Mouse (Mus musculus): ENCODE results near the gene Map3k9. TPM values are rescaled to one million over a fixed set of nuclear protein-coding genes. Genes with fewer than 3 reads are reported as not detected.

Map3k9 gene
- polyA plus RNA-seq (2016; fragmentation: Nextera tagmentation; extraction: Ambion mirVana), result 7.8 and 7.9 TPM in 2 replicates

DNA sequence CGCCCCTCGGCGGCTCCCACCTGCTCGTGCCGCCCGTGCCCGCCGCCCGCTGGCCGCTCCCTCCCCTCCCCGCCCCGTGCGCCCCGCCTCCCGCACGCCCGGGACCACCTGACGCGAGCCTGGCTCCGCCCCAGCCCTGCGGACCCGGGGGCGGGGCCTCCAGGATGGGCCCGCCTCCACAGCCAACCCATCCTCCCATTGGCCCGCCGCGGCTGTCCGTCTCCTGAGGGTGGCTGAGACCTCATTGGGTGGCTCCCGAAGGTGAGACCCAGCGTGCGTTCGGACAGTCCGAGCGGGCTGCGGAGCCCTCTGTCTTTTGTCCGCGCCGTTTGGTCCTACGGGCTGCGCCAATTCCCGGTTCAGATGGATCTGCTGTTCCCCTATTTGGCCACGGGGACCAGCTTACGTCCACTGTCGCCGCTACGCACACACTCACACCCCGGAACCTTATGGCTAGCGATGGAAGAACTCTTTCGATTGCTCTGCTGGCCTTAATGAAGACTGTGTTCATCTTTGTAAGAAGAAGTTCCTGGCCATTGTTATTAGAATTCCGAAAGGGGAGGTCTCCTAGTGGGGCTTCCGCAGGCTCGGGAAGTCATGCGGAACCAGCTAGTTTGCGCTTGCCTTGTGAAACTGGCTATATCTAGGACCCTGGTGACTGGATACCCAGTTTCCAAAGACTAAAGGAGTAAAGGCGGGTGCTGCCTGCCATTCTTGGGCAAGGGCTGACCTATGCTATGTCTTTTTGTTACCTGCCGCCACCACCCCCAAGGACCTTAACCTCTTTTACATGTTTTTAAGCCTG lies at the start of gene Map3k9:
Map3k9 (minus strand) TSS at position 71 of the 805 bp plus-strand sequence.
- peak within 1 kb of the TSS; percentile 46; the same call in 1 of the 2 replicates for H3K27ac ChIP-seq
- peak; percentile 96 for ATAC-seq (ENCODE audit: low FRiP score, low read depth)
- no peaks in the 10 kb centered on the region for H3K9me3 ChIP-seq
- H3K4me1 ChIP-seq, result peaks cover 18% of the 10 kb centered on the region; the same call in 1 of the 2 replicates
- peaks cover 16% of the 10 kb centered on the region for H3K27me3 ChIP-seq (replicated peaks)
- H3K4me3 ChIP-seq, result peak within 1 kb of the TSS; percentile 60
- WGBS, result under 1% methylated on average over 49 of the region's 56 CpGs
- H3K9ac ChIP-seq, result peak within 1 kb of the TSS; percentile 83
- no peaks in the 10 kb centered on the region for H3K36me3 ChIP-seq
- peak within 1 kb of the TSS; percentile 72 for H3K4me2 ChIP-seq (replicated peaks)

DNA sequence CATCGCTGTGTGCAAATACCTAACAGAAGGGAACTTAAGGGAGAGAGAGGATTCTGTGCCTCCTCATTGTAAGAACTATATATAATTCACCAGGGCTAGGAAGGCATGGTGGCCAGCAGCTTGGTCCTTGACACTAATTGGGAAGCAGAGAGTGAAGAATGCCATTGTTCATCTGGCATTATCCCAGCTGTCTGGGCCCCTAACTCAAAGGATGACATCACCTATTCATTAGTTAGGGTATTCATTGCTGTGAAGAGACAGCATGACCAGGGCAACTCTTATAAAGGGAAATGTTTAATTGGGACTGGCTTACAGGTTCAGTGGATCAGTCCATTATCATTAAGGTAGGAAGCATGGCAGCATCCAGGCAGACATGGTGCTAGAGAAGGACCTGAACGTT lies 47.4 kb upstream of the Map3k9 start:
- 67% methylated on average over 2 of the region's 2 CpGs for WGBS
- no peak overlapping the region for H3K4me3 ChIP-seq
- H3K9me3 ChIP-seq, result no peaks in the 10 kb centered on the region
- no peak for ATAC-seq (ENCODE audit: low FRiP score, low read depth)
- no peak overlapping the region for H3K4me2 ChIP-seq (replicated peaks)
- no peak overlapping the region for H3K27ac ChIP-seq
- H3K9ac ChIP-seq, result no peak overlapping the region
- H3K4me1 ChIP-seq, result no peaks in the 10 kb centered on the region
- H3K27me3 ChIP-seq (replicated peaks), result no peaks in the 10 kb centered on the region
- no peaks in the 10 kb centered on the region for H3K36me3 ChIP-seq

DNA sequence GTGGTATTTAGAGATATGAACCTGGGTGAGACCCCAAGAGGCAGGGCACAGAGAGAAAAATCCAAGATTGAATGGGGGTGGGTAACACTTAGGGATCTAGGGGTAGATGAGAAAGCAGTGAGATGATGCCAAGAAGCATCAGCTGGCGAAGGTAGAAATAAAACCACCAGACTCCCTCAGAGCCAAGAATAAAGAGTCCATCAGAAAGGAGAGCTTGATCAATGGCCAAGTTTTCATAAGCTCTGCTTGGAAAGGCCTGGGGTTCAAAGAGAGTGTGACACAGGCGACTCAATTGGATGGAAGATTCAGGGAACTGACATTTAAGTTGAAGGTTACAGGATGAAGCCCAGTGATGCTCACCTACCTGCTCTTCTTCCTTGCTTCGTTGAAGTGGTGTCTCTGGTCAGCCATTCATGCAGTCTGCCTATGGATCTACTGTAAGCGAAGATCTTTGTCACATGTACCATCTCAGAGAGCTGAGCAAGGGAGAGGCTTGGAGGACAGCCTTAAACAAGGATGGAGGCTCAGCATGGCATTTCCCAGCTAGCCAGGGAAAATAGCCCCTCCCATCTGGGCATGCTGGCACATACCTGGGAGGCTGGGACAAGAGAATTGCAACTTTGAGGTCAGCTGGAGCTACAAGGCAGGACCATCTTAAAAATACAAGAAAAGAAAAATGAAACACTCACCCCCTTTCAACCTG lies 42.0 kb upstream of the Map3k9 start:
- Histone ChIP-seq H3K27me3 (replicated peaks) (no peaks in the 10 kb centered on the region), H3K27ac (no peak overlapping the region), H3K9ac (no peak overlapping the region), H3K4me3 (no peak overlapping the region), H3K4me1 (no peaks in the 10 kb centered on the region), H3K9me3 (no peaks in the 10 kb centered on the region), H3K4me2 (replicated peaks) (no peak overlapping the region), H3K36me3 (no peaks in the 10 kb centered on the region)
- ATAC-seq (ENCODE audit: low FRiP score, low read depth), result no peak
- 84% methylated on average over 4 of the region's 4 CpGs for WGBS

DNA sequence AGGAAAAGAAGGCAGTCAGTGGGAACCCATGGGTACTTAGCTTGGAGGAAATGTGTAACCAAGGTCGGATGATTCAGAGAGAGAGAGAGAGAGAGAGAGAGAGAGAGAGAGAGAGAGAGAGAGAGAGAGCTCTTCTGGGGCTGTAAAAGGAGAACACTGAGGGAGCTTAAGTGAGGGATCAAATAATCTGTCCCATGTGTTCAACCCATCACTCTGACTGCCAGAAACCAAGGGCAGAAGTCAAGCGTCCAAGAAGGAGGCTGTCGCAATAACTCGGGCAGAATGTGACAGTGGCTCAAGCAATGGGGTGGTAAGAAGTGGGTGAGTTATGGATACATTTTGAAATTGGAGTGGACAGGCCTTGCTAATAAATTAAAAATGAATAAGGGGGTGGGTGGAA lies 41.2 kb upstream of the Map3k9 start:
- H3K4me1 ChIP-seq, result no peaks in the 10 kb centered on the region
- no peak for ATAC-seq (ENCODE audit: low FRiP score, low read depth)
- no peak overlapping the region for H3K4me3 ChIP-seq
- no peak overlapping the region for H3K27ac ChIP-seq
- H3K36me3 ChIP-seq, result no peaks in the 10 kb centered on the region
- no peaks in the 10 kb centered on the region for H3K27me3 ChIP-seq (replicated peaks)
- H3K9ac ChIP-seq, result no peak overlapping the region
- 75% methylated on average over 4 of the region's 4 CpGs for WGBS
- H3K4me2 ChIP-seq (replicated peaks), result no peak overlapping the region
- H3K9me3 ChIP-seq, result no peaks in the 10 kb centered on the region

DNA sequence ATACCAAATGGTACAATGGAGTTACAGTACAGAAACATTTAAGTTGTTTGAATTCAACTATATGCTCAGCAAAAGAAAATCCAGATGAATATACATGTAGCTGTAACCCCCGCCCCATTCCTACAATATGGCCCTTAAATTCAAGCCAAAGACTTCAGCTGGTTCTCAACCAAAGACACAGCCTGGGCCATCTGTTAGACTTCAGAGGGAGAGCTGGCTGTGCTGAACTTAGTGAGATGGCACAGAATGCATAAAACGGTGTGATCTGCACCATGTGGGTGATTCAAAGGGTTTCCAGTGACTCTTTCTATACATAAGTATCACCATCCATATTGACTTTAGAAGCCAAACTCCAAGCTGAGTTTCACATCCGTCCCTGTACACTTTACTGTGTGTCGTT lies 39.7 kb upstream of the Map3k9 start:
- no peak overlapping the region for H3K9ac ChIP-seq
- H3K4me1 ChIP-seq, result 0 out of 2 replicates have a peak, but pooled peaks cover 7% of the 10 kb centered on the region
- no peaks in the 10 kb centered on the region for H3K9me3 ChIP-seq
- ATAC-seq (ENCODE audit: low FRiP score, low read depth), result no peak
- no peak overlapping the region for H3K4me2 ChIP-seq (replicated peaks)
- H3K27me3 ChIP-seq (replicated peaks), result no peaks in the 10 kb centered on the region
- H3K27ac ChIP-seq, result no peak overlapping the region
- H3K36me3 ChIP-seq, result no peaks in the 10 kb centered on the region
- WGBS, result 91% methylated on average over 4 of the region's 4 CpGs
- H3K4me3 ChIP-seq, result no peak overlapping the region

DNA sequence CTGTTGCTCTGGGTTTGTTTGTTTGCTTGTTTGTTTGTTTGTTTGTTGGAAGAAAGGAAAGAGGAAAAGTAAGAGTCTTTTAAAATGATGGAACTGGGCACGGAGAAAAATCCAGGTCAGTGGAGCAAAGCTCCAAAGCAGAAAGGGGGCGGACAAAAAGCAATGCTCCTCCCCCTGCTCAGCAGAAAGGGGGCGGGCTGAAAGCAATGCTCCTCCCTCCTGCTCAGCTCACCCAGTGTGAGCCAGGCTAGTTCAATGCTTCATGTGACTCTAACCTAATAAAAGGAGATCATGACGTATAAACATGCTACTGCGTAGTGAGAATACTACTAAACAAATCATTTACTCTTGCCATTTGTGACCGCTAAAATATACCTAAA lies 36.1 kb upstream of the Map3k9 start:
- no peaks in the 10 kb centered on the region for H3K27me3 ChIP-seq (replicated peaks)
- no peaks in the 10 kb centered on the region for H3K36me3 ChIP-seq
- H3K4me1 ChIP-seq, result 0 out of 2 replicates have a peak, but pooled peaks cover 7% of the 10 kb centered on the region
- 48% methylated on average over 6 of the region's 6 CpGs for WGBS
- H3K27ac ChIP-seq, result no peak overlapping the region
- H3K9ac ChIP-seq, result no peak overlapping the region
- H3K4me3 ChIP-seq, result no peak overlapping the region
- H3K9me3 ChIP-seq, result no peaks in the 10 kb centered on the region
- peak overlapping the region; percentile 45 for H3K4me2 ChIP-seq (replicated peaks)
- ATAC-seq (ENCODE audit: low FRiP score, low read depth), result no peak

DNA sequence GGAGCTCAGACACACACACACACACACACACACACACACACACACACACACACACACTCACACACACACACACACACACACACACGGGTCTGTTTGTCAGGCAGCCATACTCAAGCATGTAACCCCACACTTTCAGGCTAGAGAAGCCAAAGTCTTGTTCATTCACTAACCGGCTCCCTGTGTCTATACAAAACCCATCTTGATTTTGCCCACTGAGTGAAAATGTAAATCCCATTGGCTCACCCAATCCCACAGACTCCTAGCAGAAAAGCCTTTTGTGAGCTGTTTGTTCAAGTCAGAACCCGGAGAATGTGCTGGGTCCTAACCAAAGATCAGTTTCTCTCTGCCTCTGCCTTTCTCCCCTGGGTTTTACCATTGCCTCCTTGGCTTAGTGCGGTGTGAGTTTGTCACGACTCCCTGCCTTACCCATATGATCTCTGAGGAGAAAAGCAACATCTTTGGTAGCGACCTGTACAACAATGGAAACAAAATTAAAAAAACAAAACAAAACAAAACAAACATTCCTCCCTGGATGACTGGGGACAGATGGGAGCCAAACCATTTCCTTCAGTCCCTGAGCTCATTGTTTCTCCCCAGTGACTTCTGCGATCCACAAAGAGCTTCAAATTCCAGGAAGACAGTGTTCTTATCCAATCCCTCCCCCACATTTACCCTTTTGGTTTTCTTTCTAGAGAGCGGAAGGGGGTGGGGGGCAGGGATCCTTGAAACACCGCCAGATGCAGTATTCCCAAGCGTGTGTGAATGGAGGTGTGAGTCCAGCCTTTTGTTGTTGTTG lies 35.6 kb upstream of the Map3k9 start:
- no peak overlapping the region for H3K9ac ChIP-seq

DNA sequence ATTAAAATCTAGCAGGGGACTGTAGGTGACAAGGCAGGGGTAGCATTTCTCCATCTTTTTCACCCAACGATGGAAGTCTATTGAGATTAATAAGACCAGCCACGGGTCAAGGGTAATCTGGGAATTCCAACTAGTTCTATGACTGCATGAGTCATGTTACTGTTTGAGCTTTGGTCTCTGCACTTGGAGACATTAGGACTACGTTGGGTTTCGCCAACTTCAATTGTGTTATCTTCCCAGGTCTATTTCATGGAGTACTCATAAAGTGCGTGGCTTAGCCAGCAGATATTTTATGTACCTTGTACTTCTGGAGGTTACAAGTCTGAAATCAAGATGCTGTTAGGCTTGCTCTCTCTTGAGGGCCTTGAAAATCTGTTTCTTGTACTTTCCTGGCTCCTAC lies 33.8 kb upstream of the Map3k9 start:
- WGBS, result 90% methylated on average over 5 of the region's 5 CpGs
- Histone ChIP-seq H3K36me3 (no peaks in the 10 kb centered on the region), H3K4me1 (0 out of 2 replicates have a peak, but pooled peaks cover 7% of the 10 kb centered on the region), H3K9ac (no peak overlapping the region), H3K27me3 (replicated peaks) (no peaks in the 10 kb centered on the region), H3K4me3 (no peak overlapping the region), H3K9me3 (no peaks in the 10 kb centered on the region), H3K4me2 (replicated peaks) (no peak overlapping the region), H3K27ac (no peak overlapping the region)
- no peak for ATAC-seq (ENCODE audit: low FRiP score, low read depth)

More for the DNA sequence above, 35.6 kb upstream of the Map3k9 start:
- Histone ChIP-seq H3K9me3 (no peaks in the 10 kb centered on the region), H3K4me1 (0 out of 2 replicates have a peak, but pooled peaks cover 7% of the 10 kb centered on the region), H3K36me3 (no peaks in the 10 kb centered on the region), H3K27me3 (replicated peaks) (no peaks in the 10 kb centered on the region), H3K4me2 (replicated peaks) (peak overlapping the region; percentile 45), H3K4me3 (no peak overlapping the region), H3K27ac (no peak overlapping the region)
- 25% methylated on average over 10 of the region's 10 CpGs for WGBS
- ATAC-seq (ENCODE audit: low FRiP score, low read depth), result no peak

DNA sequence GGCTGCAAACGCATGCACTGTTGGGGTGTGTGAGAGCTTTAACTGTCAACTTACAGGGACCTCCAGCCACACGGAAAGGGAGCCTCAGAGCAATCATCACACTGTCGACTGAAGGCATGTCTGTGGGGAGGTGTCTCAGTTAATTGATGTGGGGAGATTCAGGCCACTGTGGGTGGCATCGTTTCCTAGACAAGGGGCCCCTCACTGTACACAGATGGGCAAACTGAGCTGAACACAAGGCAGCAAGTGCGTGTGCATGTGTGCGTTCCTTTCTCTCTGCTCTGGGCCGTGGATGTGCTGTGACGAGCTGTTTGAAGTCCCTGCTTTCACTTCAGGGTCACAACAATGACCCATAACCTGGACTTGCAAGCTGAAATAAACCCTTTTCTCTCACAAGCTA lies 29.4 kb upstream of the Map3k9 start:
- H3K9ac ChIP-seq, result no peak overlapping the region
- no peak overlapping the region for H3K27ac ChIP-seq

DNA sequence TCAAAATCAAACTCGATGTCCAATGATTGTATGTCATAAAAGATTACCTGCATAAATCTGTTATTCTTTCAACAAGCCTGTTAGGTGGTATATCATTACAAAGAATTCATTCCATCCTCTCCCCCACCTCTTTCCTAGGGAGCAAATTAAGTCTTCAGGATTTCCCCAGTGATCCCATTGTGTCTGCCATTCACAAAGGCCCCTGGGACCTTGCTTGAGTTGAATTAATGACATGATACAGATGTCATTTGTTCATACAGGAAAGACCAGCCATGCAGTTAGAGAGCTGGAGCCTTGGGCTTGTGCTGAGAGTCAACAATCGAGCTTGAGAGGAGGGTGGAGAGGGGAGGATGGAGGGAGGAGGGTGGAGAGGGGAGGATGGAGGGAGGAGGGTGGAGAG lies 27.6 kb upstream of the Map3k9 start:
- ATAC-seq (ENCODE audit: low FRiP score, low read depth), result no peak
- no peaks in the 10 kb centered on the region for H3K27me3 ChIP-seq (replicated peaks)
- H3K9ac ChIP-seq, result no peak overlapping the region
- no peaks in the 10 kb centered on the region for H3K9me3 ChIP-seq
- no peak overlapping the region for H3K4me2 ChIP-seq (replicated peaks)
- H3K4me3 ChIP-seq, result no peak overlapping the region
- 48% methylated on average over 2 of the region's 2 CpGs for WGBS
- no peak overlapping the region for H3K27ac ChIP-seq
- H3K4me1 ChIP-seq, result peaks cover 11% of the 10 kb centered on the region
- H3K36me3 ChIP-seq, result no peaks in the 10 kb centered on the region

More for the DNA sequence above, 29.4 kb upstream of the Map3k9 start:
- no peak for ATAC-seq (ENCODE audit: low FRiP score, low read depth)
- Histone ChIP-seq H3K27me3 (replicated peaks) (no peaks in the 10 kb centered on the region), H3K36me3 (no peaks in the 10 kb centered on the region), H3K9me3 (no peaks in the 10 kb centered on the region), H3K4me3 (no peak overlapping the region), H3K4me1 (peaks cover 11% of the 10 kb centered on the region), H3K4me2 (replicated peaks) (no peak overlapping the region)
- WGBS, result 33% methylated on average over 8 of the region's 8 CpGs

DNA sequence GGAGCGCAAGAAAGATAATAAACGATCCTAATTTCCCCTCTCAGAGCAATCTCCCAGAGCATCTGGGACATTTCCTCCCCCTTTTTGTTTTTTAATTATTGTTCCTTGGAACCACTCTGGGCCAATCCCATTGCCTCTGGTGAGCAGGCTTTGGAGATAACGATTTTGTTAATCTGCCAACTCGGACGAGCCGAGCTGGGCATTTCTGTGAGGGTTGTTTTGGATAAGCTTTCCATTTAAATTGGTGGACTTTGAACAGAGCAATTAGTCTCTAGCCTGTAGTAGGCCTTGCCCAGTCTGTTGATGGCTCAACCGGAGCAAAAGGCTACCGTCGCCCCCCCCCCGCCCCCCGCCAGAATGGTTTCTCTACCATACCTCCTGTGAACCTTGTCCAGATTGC lies 27.0 kb upstream of the Map3k9 start:
- no peak overlapping the region for H3K27ac ChIP-seq
- H3K4me1 ChIP-seq, result peaks cover 11% of the 10 kb centered on the region
- WGBS, result 33% methylated on average over 11 of the region's 11 CpGs
- no peak overlapping the region for H3K4me3 ChIP-seq
- no peaks in the 10 kb centered on the region for H3K36me3 ChIP-seq
- H3K4me2 ChIP-seq (replicated peaks), result peak overlapping the region; percentile 60
- no peaks in the 10 kb centered on the region for H3K9me3 ChIP-seq
- no peak overlapping the region for H3K9ac ChIP-seq
- H3K27me3 ChIP-seq (replicated peaks), result no peaks in the 10 kb centered on the region
- no peak for ATAC-seq (ENCODE audit: low FRiP score, low read depth)

DNA sequence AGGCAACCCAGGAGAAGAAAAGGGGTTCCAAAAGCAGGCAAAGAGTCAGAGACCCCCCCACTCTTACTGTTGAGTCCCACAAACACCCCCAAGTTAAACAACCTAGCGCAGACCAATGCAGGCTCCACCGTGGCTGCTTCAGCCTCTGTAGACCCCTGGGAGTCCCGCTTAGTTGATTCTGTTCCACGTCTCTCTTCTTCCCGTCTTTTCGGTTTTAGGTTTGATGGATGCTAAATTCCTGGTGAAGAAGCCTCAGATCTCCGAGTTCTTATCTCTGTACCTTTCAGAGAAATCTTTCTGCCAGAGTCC lies 26.5 kb upstream of the Map3k9 start:
- Histone ChIP-seq H3K4me2 (replicated peaks) (peak overlapping the region; percentile 60), H3K9ac (no peak overlapping the region), H3K27me3 (replicated peaks) (no peaks in the 10 kb centered on the region), H3K9me3 (no peaks in the 10 kb centered on the region), H3K36me3 (no peaks in the 10 kb centered on the region), H3K4me3 (peak overlapping the region; percentile 20), H3K4me1 (peaks cover 11% of the 10 kb centered on the region), H3K27ac (no peak overlapping the region)
- WGBS, result 7% methylated on average over 7 of the region's 7 CpGs
- no peak for ATAC-seq (ENCODE audit: low FRiP score, low read depth)

Data from neural tube, embryonic 12.5 days (tissue).